Mouse (Mus musculus) heart, adult 10 weeks (tissue): ENCODE results near the gene Itprid2. TPM values are rescaled to one million over a fixed set of nuclear protein-coding genes. Genes with fewer than 3 reads are reported as not detected.

Experiments used
- polyA plus RNA-seq: library from polyadenylated mRNA; stranded (reverse); fragments of 350-450 nt; fragmentation: Illumina TruSeq; extraction: RNeasy Lipid Tissue Mini Kit (QIAGEN cat#74804); gene quantifications from one replicate; pipeline ENCODE4 v1.2.3, GENCODE M21; 2014; ENCODE audit warnings: low read depth, low replicate concordance

Itprid2 gene
- 20.6 TPM for polyA plus RNA-seq

DNA sequence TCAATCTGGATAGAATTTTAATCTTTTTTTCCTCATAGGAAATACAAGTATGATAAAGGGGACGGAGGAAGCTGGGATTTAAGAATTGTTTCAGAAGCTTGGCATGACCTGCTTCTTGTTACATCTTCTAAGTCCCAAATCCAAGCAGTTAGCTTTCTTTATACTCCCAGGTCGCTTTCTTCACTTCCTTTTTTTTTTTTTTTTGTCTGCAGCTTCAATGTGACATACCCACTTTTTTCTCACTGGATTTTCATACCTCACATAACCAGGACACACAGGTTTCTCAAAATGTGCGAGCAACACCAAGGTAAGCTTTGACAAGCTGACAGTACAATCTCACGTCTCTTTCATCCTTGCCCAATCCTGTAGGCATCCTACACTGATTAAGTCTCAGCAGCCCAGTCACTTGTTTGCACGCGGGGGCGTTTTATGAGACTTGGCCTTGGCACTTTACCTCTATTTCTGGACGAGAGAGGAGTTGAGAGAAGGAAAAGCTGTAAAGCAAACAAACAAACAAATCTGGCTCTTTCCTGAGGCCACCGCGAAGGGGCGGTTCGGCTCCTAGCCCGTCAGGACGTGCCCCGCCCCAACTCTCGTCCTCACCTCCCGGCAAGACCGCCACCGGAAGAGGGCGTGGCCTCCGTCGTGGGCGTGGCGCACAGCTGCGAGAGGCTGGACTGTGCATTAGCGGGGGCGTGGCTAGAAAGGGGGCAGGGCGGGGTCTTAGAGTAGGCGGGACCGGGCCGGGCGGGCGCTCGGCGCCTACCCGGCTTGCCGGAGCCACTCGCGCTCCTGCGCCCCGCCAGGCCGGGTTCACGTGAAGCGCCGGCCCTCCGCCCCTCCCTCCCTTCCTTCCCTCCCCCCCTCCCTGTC is at the start of gene Itprid2:
Itprid2 (plus strand) TSS at position 825 of the 873 bp plus-strand sequence.

DNA sequence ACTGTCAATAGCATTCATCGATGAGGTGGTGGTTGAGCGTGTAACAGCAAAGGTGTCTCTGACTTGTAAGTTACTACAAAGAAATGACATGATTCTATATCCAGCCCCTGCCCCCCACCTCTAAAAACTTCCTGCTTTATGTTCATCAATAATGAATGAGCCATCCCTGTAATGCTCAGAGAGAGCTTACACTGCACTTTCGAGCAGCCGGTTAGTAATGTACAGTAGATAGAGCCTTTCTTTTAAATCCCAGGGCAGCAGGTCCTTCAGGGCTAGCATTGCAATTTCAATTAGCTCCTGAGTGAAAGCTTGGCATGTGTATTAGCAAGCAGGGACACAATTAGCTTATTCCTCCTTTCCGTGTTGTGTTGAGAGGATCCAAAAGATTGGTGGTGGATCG is 72.4 kb downstream of the Itprid2 start, which contains the start of gene Ppp1r1c:
Ppp1r1c (plus strand) TSS at position 206 of the 400 bp plus-strand sequence.

Other genes with a start within 250 kb of the Itprid2 start
- gene Neurod1, start 178.6 kb upstream of the Itprid2 start, polyA plus RNA-seq: not detected
- gene Cerkl, start 178.6 kb upstream of the Itprid2 start, polyA plus RNA-seq: 0.50 TPM
- gene Ppp1r1c, start 72.4 kb downstream of the Itprid2 start, polyA plus RNA-seq: not detected